In genomic region chr15:80076338-80077136, GRCm38 (mm10) we compare ENCODE assay signal across 8 mouse cellular contexts. TPM values are rescaled to one million over a fixed set of nuclear protein-coding genes. Genes with fewer than 3 reads are reported as not detected.
DNase-seq lines count a peak whose midpoint lies in the region; ATAC-seq lines count a peak whose summit lies in the region.

No protein-coding gene starts in this region.

- peaks cover 15% of the 10 kb centered on the region for H3K4me1 ChIP-seq in hindbrain, embryonic 12.5 days

- peak overlapping the region; percentile 64 for H3K27ac ChIP-seq in hindbrain, embryonic 12.5 days

- 10% methylated on average over 2 of the region's 2 CpGs for WGBS in hindbrain, embryonic 12.5 days

- peak; percentile 85 for DNase-seq in layer of hippocampus, adult 11-12 months (ENCODE audit: low spot score)
- DNase-seq in layer of hippocampus, adult 9-10 months (ENCODE audit: low spot score): no peak
- peak; percentile 63 for DNase-seq in cerebellum, adult 9-10 months
- DNase-seq in forelimb bud, embryonic 11.5 days (ENCODE audit: low read depth, low spot score): peak; percentile 77
- DNase-seq in left cerebral cortex, postnatal 4 days: peak; percentile 80
- peak; percentile 81 for DNase-seq in mesoderm, embryonic 11.5 days (ENCODE audit: low read depth, low spot score)
- DNase-seq in spleen, adult 18-20 months: peak; percentile 36 to 77

- H3K36me3 ChIP-seq in hindbrain, embryonic 12.5 days: peaks cover 53% of the 10 kb centered on the region

- intact Hi-C loops in left cerebral cortex, postnatal 4 days (cut with DNase I): loop anchor here (2.0 to 5.0 kb wide), 3 partner anchors 130 to 314 kb away; partner anchors contain the start of genes Cbx6 and Npcd

- H3K9me3 ChIP-seq in hindbrain, embryonic 12.5 days (replicated peaks): no peaks in the 10 kb centered on the region

- H3K9ac ChIP-seq in hindbrain, embryonic 12.5 days: no peak overlapping the region

- peak; percentile 32; the same call in 1 of the 2 replicates for ATAC-seq in hindbrain, embryonic 12.5 days (ENCODE audit: low FRiP score)

- H3K4me3 ChIP-seq in hindbrain, embryonic 12.5 days: no peak overlapping the region

- H3K27me3 ChIP-seq in hindbrain, embryonic 12.5 days: no peaks in the 10 kb centered on the region

- no peak overlapping the region for H3K4me2 ChIP-seq in hindbrain, embryonic 12.5 days (replicated peaks)

RNA-seq across cellular contexts. Expression of gene Syngr1, which starts 14.6 kb away (rescaled TPM):
- 11.6 and 14.3 TPM in 2 replicates for polyA plus RNA-seq in hindbrain, embryonic 12.5 days (2016; fragmentation: Nextera tagmentation; extraction: Ambion mirVana)
- 100 to 1,000 TPM; 175 to 191 TPM for total RNA-seq in left cerebral cortex, postnatal 4 days (2021)

RNA-seq across cellular contexts. Expression of gene Rpl3, which starts 15.1 kb away (rescaled TPM):
- polyA plus RNA-seq in hindbrain, embryonic 12.5 days (2016; fragmentation: Nextera tagmentation; extraction: Ambion mirVana): 642 and 670 TPM in 2 replicates
- total RNA-seq in left cerebral cortex, postnatal 4 days (2021): 100 to 1,000 TPM; 535 to 552 TPM

RNA-seq across cellular contexts. Expression of gene Tab1, which starts 56.4 kb away (rescaled TPM):
- 42.1 and 44.0 TPM in 2 replicates for polyA plus RNA-seq in hindbrain, embryonic 12.5 days (2016; fragmentation: Nextera tagmentation; extraction: Ambion mirVana)
- 10 to 100 TPM; 27.7 to 36.2 TPM for total RNA-seq in left cerebral cortex, postnatal 4 days (2021)
